Mouse (Mus musculus) heart, postnatal 0 days (tissue): ENCODE results near the gene 1500009C09Rik.

ENCODE experiments used
- CTCF ChIP-seq: IDR thresholded peaks from 2 replicates; pipeline ENCODE4 v1.5.1; 2016; ENCODE audit warnings: antibody characterized with exemption, control low read depth, low read depth
- EP300 ChIP-seq: IDR thresholded peaks from 2 replicates; pipeline ENCODE4 v1.6.1; 2016; ENCODE audit warnings: antibody characterized with exemption, low read depth

DNA sequence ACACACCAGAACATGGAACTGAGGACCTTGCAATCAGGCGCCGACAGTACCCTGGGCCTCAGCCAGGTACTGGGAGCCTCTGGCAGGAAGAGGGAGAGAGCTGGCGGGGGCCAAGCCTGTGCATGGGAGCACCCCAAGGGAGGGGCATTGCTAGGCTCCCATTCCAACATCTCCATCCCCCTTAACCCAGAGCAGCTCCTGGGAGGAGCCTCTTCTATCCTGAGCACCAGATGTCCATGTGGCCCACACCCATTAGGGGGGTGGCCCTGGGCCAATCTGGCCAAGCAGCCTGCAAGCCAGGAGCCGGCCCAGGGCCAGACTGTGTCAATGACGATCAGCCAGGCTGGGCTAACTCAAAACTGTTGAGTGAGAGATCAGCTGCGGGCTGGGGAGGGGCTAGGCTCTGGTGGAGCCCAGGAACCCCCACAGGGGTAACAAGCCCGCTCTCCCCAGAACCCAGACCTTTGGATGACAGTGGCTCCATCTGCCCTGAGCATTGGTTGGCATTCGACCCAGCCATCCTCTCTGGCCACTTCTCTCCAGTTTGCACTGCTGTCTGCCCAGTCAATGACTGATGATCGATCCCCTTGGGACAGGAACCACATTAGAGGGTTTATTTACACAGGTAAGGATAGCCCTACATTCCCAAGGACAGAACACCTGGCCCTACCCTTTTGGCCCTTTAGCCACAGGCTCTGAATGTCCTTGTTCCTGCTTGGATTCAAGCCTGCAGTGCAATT is 45.7 kb upstream of the 1500009C09Rik start:
- TF ChIP-seq EP300 (peak; percentile 28; the same call in 1 of the 2 replicates), CTCF (no peak)
